27 mouse cellular contexts compared by ENCODE assay signal in genomic region chr8:117430624-117431023, GRCm38 (mm10).
"Had no signal": no experiment of that assay in that cellular context is flagged by ENCODE, and none has a peak within 500 bp of the region (broad histone marks: within the 10 kb centered on the region; RNA-seq: fewer than 3 reads in every experiment).

No protein-coding gene starts in this region.

- H3K4me1 ChIP-seq: embryonic facial prominence, embryonic 12.5 days; embryonic facial prominence, embryonic 13.5 days; embryonic facial prominence, embryonic 15.5 days; forebrain, embryonic 12.5 days; forebrain, embryonic 15.5 days had no signal

- ATAC-seq: forebrain, embryonic 14.5 days; forebrain, embryonic 16.5 days; forebrain, postnatal 0 days had no signal

- H3K4me2 ChIP-seq: embryonic facial prominence, embryonic 12.5 days; embryonic facial prominence, embryonic 13.5 days; embryonic facial prominence, embryonic 15.5 days; forebrain, embryonic 12.5 days; forebrain, embryonic 13.5 days; forebrain, embryonic 15.5 days had no signal

- DNase-seq: cerebellum, adult 8-10 months; cerebellum, adult 9-10 months; cerebellum, adult 9-11 months; cerebellum, postnatal 10 days; cerebellum, postnatal 14 days; cerebellum, postnatal 36 days; embryo, embryonic 11 days; forebrain, postnatal 0 days; gastrocnemius, adult 2 months; gastrocnemius, postnatal 10 days; gastrocnemius, postnatal 14 days; gastrocnemius, postnatal 25 days; gastrocnemius, postnatal 36 days; heart, adult 11 months; heart, adult 18-20 months; heart, adult 2 months had no signal

- H3K27ac ChIP-seq: embryonic facial prominence, embryonic 10.5 days; embryonic facial prominence, embryonic 12.5 days; embryonic facial prominence, embryonic 13.5 days; embryonic facial prominence, embryonic 15.5 days; forebrain, embryonic 10.5 days; forebrain, embryonic 12.5 days; forebrain, embryonic 13.5 days; forebrain, embryonic 15.5 days; gastrocnemius, adult 2 months; heart, adult 2 months had no signal

- H3K27me3 ChIP-seq: embryonic facial prominence, embryonic 12.5 days; embryonic facial prominence, embryonic 13.5 days; embryonic facial prominence, embryonic 15.5 days; forebrain, embryonic 12.5 days; forebrain, embryonic 13.5 days; forebrain, embryonic 15.5 days had no signal

- H3K9ac ChIP-seq: embryonic facial prominence, embryonic 12.5 days; embryonic facial prominence, embryonic 13.5 days; embryonic facial prominence, embryonic 15.5 days; forebrain, embryonic 12.5 days; forebrain, embryonic 13.5 days; forebrain, embryonic 15.5 days; forebrain, postnatal 0 days had no signal

- H3K9me3 ChIP-seq: embryonic facial prominence, embryonic 10.5 days; embryonic facial prominence, embryonic 12.5 days; embryonic facial prominence, embryonic 13.5 days; embryonic facial prominence, embryonic 15.5 days; forebrain, embryonic 10.5 days; forebrain, embryonic 12.5 days; forebrain, embryonic 13.5 days; forebrain, embryonic 15.5 days had no signal

- H3K4me3 ChIP-seq: embryonic facial prominence, embryonic 10.5 days; embryonic facial prominence, embryonic 12.5 days; embryonic facial prominence, embryonic 13.5 days; embryonic facial prominence, embryonic 15.5 days; erythroblast, embryonic 14.5 days; forebrain, embryonic 10.5 days; forebrain, embryonic 12.5 days; forebrain, embryonic 13.5 days; forebrain, embryonic 15.5 days; gastrocnemius, adult 2 months; heart, adult 2 months had no signal
